Mouse (Mus musculus) heart, embryonic 11.5 days (tissue): ENCODE measurements at regions not wholly inside any gene's neighbourhood (a gene's known extent, or its start where the extent isn't known, plus 50 kb on each side); places are given as distances from the start of the nearest gene placed in this dataset.

Experiments used
- ATAC-seq: fragments of 200-750 bp; cut with Nextera tagmentation; replicated peaks from 2 replicates; pipeline ENCODE4 v1.8.0; 2017; ENCODE audit warnings: moderate library complexity; ENCODE audit not compliant: insufficient number of reproducible peaks, low FRiP score, low TSS enrichment
- H3K27ac ChIP-seq: fragments of 300-500 bp; sonication (generic); 2 replicates; pipeline ENCODE4 v1.5.1; 2014; ENCODE audit warnings: mild to moderate bottlenecking, low read depth, low read length
- H3K27me3 ChIP-seq: fragments of 300-500 bp; sonication (generic); 2 replicates; pipeline ENCODE4 v1.6.1; 2014; ENCODE audit warnings: mild to moderate bottlenecking, low read length, mixed read lengths; ENCODE audit not compliant: control insufficient read depth, insufficient read depth
- H3K36me3 ChIP-seq: fragments of 300-500 bp; sonication (generic); 2 replicates; pipeline ENCODE4 v1.6.1; 2014; ENCODE audit warnings: mild to moderate bottlenecking, low read length, moderate library complexity, mixed read lengths; ENCODE audit not compliant: control insufficient read depth, insufficient read depth
- H3K4me1 ChIP-seq: fragments of 300-500 bp; sonication (generic); 2 replicates; pipeline ENCODE4 v1.6.1; 2014; ENCODE audit warnings: low read length; ENCODE audit not compliant: control insufficient read depth, insufficient read depth
- H3K4me2 ChIP-seq: fragments of 300-500 bp; sonication (generic); 2 replicates; pipeline ENCODE4 v1.6.1; 2014; ENCODE audit warnings: mild to moderate bottlenecking, moderate library complexity
- H3K4me3 ChIP-seq: fragments of 300-500 bp; sonication (generic); 2 replicates; pipeline ENCODE4 v1.5.1; 2014; ENCODE audit warnings: low read depth, low read length
- H3K9ac ChIP-seq: fragments of 300-500 bp; sonication (generic); 2 replicates; pipeline ENCODE4 v1.6.1; 2014; ENCODE audit warnings: mild to moderate bottlenecking, low read depth, low read length, moderate library complexity
- H3K9me3 ChIP-seq: fragments of 300-500 bp; sonication (generic); replicated peaks from 2 replicates; pipeline ENCODE4 v1.6.1; 2016; ENCODE audit warnings: low read length; ENCODE audit not compliant: control insufficient read depth
- WGBS: fragments of 180-500 bp; shearing (Covaris S2); extraction: QIAGEN DNeasy Blood & Tissue Kit; methylation state at CpG from one replicate; pipeline ENCODE4 v1.1.7; 2014; ENCODE audit not compliant: insufficient replicate concordance; 5-methylcytosine and 5-hydroxymethylcytosine counted together

DNA sequence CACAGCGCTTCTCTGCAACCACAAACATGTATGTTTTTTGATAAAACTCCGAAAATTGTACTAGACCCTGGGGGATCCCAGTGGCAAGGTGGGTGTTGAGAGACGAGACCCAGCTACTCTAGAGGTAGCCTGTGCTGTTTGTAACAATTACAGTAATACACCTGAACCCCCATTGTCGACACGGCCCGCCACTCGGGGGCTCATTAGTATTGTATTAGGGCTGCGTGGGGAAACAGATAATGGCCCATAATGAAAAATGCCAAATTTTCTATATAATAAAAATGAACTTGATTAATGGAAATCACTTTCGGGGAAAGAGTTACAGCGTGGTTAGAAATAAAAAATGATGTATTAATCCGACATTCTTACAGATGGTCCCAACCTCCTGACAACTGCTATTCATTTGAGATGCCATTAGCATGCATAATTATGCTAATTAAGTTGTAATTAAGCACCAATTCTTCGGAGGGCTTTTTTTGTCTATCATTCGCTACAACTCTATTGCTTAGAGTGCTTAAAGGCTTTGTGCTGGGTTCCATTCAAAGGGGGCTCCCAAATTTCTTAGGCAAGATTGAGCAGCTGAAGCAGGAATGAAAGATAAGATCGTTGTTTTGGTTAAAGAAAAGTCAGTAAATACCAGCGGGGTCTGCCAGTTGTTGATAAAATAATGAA is 120.2 kb upstream of the Dynlrb2 start:
- no peak for ATAC-seq
- WGBS, result 72% methylated on average over 15 of the region's 15 CpGs
- H3K27me3 ChIP-seq, result no peaks in the 10 kb centered on the region
- H3K27ac ChIP-seq, result no peak overlapping the region
- no peaks in the 10 kb centered on the region for H3K36me3 ChIP-seq
- no peak overlapping the region for H3K4me3 ChIP-seq
- H3K4me2 ChIP-seq, result no peak overlapping the region
- H3K9ac ChIP-seq, result no peak overlapping the region
- H3K4me1 ChIP-seq, result no peaks in the 10 kb centered on the region
- 0 out of 2 replicates have a peak, but pooled peaks cover 2% of the 10 kb centered on the region for H3K9me3 ChIP-seq

DNA sequence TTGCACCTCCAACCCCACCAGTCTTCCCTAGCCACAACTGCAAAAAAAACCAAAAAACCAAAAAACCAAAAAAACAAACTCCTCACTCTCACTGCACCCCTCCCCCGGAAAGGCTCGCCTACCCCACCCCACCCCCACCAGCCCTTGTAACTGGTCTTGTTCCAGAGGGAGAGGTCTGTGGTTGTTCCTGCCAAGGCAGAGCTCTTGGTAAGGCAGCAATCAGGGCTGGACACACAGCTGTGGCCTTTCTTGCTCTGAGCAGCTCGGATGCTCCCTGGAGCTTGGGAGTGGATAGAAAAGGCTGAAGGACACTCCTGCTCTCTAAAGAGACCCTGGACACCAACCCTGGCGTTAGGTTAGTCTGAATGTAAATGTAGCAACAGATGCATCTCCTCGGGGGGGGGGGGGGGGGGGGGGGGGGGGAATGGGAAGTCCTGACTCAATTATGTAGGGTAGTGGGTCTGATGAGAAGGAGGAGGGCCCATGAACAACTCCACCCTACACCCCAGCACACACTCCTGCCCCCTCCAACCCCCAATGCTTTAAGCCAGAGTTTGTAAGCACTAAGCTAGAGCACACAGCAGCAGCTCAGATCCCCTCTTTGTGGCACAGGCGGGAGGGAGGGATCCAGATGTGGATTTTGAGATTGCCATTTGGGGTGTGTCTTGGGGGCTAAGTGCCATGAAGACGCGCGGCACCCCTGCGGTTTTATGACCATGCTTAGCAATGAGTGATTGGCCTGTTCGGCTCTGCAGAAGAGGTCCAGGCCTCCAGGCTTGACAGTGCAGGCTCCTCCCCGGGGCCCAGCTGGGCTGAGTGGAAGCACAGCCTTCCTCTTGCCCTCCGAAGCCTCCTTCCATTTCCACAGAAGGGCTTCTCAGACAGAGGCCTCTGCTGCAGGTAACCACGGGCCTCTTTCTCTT is 121.0 kb upstream of the Dynlrb2 start:
- H3K4me3 ChIP-seq, result no peak overlapping the region
- no peak for ATAC-seq
- no peak overlapping the region for H3K4me2 ChIP-seq
- H3K9ac ChIP-seq, result no peak overlapping the region
- H3K9me3 ChIP-seq, result 0 out of 2 replicates have a peak, but pooled peaks cover 2% of the 10 kb centered on the region
- no peaks in the 10 kb centered on the region for H3K36me3 ChIP-seq
- WGBS, result 43% methylated on average over 13 of the region's 14 CpGs
- no peak overlapping the region for H3K27ac ChIP-seq
- no peaks in the 10 kb centered on the region for H3K4me1 ChIP-seq
- H3K27me3 ChIP-seq, result no peaks in the 10 kb centered on the region

DNA sequence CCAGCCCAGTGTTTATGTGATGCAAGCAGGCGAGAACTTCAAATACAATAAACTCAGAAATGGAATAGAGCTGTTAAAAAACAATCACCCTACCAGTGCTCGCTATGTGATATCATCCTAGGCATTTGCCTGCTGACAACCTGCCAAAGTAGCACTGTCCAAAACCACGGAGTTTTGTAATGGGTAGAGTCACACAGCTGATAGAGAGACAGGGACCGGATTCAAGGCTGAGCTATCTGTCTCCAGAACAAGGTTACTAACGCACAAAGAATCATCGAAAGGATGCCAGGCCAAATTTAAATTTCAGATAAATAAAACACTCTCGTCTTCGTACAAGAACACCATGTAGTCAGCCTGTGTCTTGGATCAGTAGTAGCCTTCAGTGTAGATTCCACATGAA is 121.7 kb upstream of the Dynlrb2 start:
- no peak overlapping the region for H3K9ac ChIP-seq
- H3K36me3 ChIP-seq, result no peaks in the 10 kb centered on the region
- no peak for ATAC-seq
- no peak overlapping the region for H3K4me2 ChIP-seq
- H3K4me3 ChIP-seq, result no peak overlapping the region
- no peaks in the 10 kb centered on the region for H3K4me1 ChIP-seq
- no peak overlapping the region for H3K27ac ChIP-seq
- no peaks in the 10 kb centered on the region for H3K27me3 ChIP-seq
- WGBS, result 76% methylated on average over 8 of the region's 8 CpGs
- H3K9me3 ChIP-seq, result 0 out of 2 replicates have a peak, but pooled peaks cover 2% of the 10 kb centered on the region

- Histone ChIP-seq H3K4me3 (no peak overlapping the region), H3K9ac (no peak overlapping the region), H3K27me3 (no peaks in the 10 kb centered on the region), H3K36me3 (no peaks in the 10 kb centered on the region), H3K27ac (no peak overlapping the region), H3K4me1 (no peaks in the 10 kb centered on the region), H3K4me2 (no peak overlapping the region), H3K9me3 (0 out of 2 replicates have a peak, but pooled peaks cover 2% of the 10 kb centered on the region)
- no peak for ATAC-seq
- 75% methylated on average over 4 of the region's 4 CpGs for WGBS
These were observed 124.2 kb upstream of the Dynlrb2 start for GRCm38 (mm10) chr8:116380601-116381000.

DNA sequence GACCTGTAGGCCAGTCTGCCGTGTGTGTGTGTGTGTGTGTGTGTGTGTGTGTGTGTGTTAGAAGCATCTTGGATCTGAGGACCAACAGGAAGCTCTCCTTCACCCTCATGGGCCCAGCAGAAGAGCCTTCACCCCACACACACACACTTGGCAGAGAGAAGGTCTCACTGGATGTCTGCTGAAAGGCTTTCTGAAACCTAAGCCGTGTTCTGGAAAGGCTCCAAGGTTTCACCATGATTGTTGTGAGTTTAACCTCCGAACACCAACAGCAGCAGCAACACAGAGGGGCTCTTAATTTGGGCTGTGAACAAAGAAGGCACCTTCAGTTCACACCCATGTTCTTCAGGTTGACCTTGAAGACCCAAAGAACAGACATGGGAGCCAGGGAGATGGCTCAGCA is 124.9 kb upstream of the Dynlrb2 start:
- H3K36me3 ChIP-seq, result no peaks in the 10 kb centered on the region
- WGBS, result 59% methylated on average over 3 of the region's 3 CpGs
- no peaks in the 10 kb centered on the region for H3K4me1 ChIP-seq
- H3K4me3 ChIP-seq, result no peak overlapping the region
- H3K9me3 ChIP-seq, result 0 out of 2 replicates have a peak, but pooled peaks cover 2% of the 10 kb centered on the region
- H3K9ac ChIP-seq, result no peak overlapping the region
- no peaks in the 10 kb centered on the region for H3K27me3 ChIP-seq
- H3K4me2 ChIP-seq, result no peak overlapping the region
- H3K27ac ChIP-seq, result no peak overlapping the region
- no peak for ATAC-seq

DNA sequence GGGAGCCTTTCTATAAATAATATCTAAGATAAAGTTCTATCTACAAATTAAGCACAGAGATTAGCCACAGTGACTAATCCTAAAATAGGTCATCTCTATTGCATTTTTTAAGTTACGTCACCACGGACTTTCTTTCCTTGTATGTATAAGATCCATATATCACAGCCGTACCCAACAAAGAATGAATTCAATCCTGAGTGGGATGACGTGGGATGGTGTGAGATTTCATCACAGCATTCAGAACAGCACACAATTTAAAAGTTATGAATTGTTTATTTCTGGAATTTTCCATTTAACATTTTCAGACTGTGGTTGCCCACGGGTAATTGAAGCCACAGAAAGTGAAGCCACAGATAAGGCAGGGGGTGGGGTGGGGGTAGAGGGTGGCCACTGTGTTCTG is 129.0 kb upstream of the Dynlrb2 start:
- 62% methylated on average over 5 of the region's 5 CpGs for WGBS
- H3K4me2 ChIP-seq, result no peak overlapping the region
- no peaks in the 10 kb centered on the region for H3K36me3 ChIP-seq
- no peaks in the 10 kb centered on the region for H3K27me3 ChIP-seq
- H3K4me1 ChIP-seq, result 0 out of 2 replicates have a peak, but pooled peaks cover 7% of the 10 kb centered on the region
- no peak overlapping the region for H3K4me3 ChIP-seq
- no peak for ATAC-seq
- no peak overlapping the region for H3K9ac ChIP-seq
- H3K9me3 ChIP-seq, result no peaks in the 10 kb centered on the region
- H3K27ac ChIP-seq, result no peak overlapping the region

- Histone ChIP-seq H3K36me3 (no peaks in the 10 kb centered on the region), H3K4me3 (no peak overlapping the region), H3K4me2 (no peak overlapping the region), H3K9me3 (no peaks in the 10 kb centered on the region), H3K27me3 (no peaks in the 10 kb centered on the region), H3K27ac (no peak overlapping the region), H3K9ac (no peak overlapping the region), H3K4me1 (0 out of 2 replicates have a peak, but pooled peaks cover 7% of the 10 kb centered on the region)
- ATAC-seq, result no peak
- WGBS, result 74% methylated on average over 4 of the region's 4 CpGs
These were observed 131.7 kb upstream of the Dynlrb2 start for GRCm38 (mm10) chr8:116373063-116373462.

DNA sequence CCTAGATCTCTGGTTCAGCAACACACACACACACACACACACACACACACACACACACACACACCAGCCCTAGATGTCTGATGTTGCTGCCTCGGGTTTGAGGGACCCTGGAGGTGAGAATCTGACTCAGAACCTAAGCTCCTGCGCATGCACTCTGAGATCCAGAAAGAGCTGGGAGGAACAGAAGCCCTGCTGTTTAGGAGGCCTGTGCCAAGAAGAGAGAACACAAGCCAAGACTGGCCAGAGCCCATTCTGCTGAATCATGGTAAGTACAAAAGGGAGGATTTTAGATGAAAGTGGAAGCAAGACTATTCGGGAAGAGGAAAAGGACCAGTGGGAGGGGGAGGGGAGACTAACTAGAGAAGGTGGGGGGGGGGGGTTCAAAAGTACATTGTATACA is 132.2 kb upstream of the Dynlrb2 start:
- 63% methylated on average over 3 of the region's 3 CpGs for WGBS
- Histone ChIP-seq H3K36me3 (no peaks in the 10 kb centered on the region), H3K4me3 (no peak overlapping the region), H3K4me2 (no peak overlapping the region), H3K9ac (no peak overlapping the region), H3K9me3 (no peaks in the 10 kb centered on the region), H3K27me3 (no peaks in the 10 kb centered on the region), H3K27ac (no peak overlapping the region), H3K4me1 (0 out of 2 replicates have a peak, but pooled peaks cover 7% of the 10 kb centered on the region)
- no peak for ATAC-seq
